In genomic region chr13:112245131-112245530, GRCm38 (mm10) we compare ENCODE assay signal across 28 mouse cellular contexts. TPM values are rescaled to one million over a fixed set of nuclear protein-coding genes. Genes with fewer than 3 reads are reported as not detected.
"Had no signal": no experiment of that assay in that cellular context is flagged by ENCODE, and none has a peak within 500 bp of the region (broad histone marks: within the 10 kb centered on the region; RNA-seq: fewer than 3 reads in every experiment).

No protein-coding gene starts in this region.

- H3K4me2 ChIP-seq: heart, embryonic 12.5 days; hindbrain, embryonic 12.5 days; hindbrain, embryonic 14.5 days; kidney, embryonic 15.5 days; limb, embryonic 12.5 days; liver, embryonic 11.5 days; liver, embryonic 13.5 days; liver, embryonic 15.5 days had no signal

- H3K27ac ChIP-seq: gastrocnemius, adult 2 months; heart, embryonic 10.5 days; hindbrain, embryonic 10.5 days; hindbrain, embryonic 12.5 days; hindbrain, embryonic 14.5 days; kidney, embryonic 15.5 days; kidney, postnatal 0 days; limb, embryonic 10.5 days; limb, embryonic 12.5 days; liver, embryonic 13.5 days; liver, embryonic 15.5 days had no signal

- DNase-seq: gastrocnemius, adult 2 months; gastrocnemius, postnatal 10 days; gastrocnemius, postnatal 25 days; heart, adult 18-20 months; heart, postnatal 10 days; heart, postnatal 4 days; kidney, adult 2 months; kidney, adult 9 months; kidney, postnatal 14 days; kidney, postnatal 36 days; layer of hippocampus, adult 9-11 months; layer of hippocampus, postnatal 36 days; liver; liver, embryonic 13.5 days had no signal

- H3K9me3 ChIP-seq: liver, embryonic 15.5 days had no signal

- H3K9ac ChIP-seq: heart, embryonic 12.5 days; hindbrain, embryonic 12.5 days; hindbrain, embryonic 14.5 days; kidney, embryonic 15.5 days; limb, embryonic 12.5 days; liver, embryonic 13.5 days; liver, embryonic 15.5 days had no signal

- ATAC-seq: hindbrain, embryonic 16.5 days; inflammation-experienced regulatory T-cells, adult 6 months; intestine, postnatal 0 days had no signal

- H3K4me3 ChIP-seq: gastrocnemius, adult 2 months; heart, embryonic 10.5 days; heart, embryonic 12.5 days; hindbrain, embryonic 10.5 days; hindbrain, embryonic 12.5 days; kidney, embryonic 15.5 days; limb, embryonic 10.5 days; limb, embryonic 12.5 days; liver, embryonic 13.5 days; liver, embryonic 15.5 days had no signal

- H3K4me1 ChIP-seq: heart, embryonic 12.5 days; kidney, embryonic 15.5 days; limb, embryonic 12.5 days; liver, embryonic 13.5 days had no signal

- H3K36me3 ChIP-seq: heart, embryonic 12.5 days; hindbrain, embryonic 12.5 days; kidney, embryonic 15.5 days; limb, embryonic 10.5 days; limb, embryonic 12.5 days; liver, embryonic 13.5 days; liver, embryonic 15.5 days had no signal

- H3K27me3 ChIP-seq: heart, embryonic 12.5 days; kidney, embryonic 15.5 days; limb, embryonic 12.5 days; liver, embryonic 13.5 days; liver, embryonic 15.5 days had no signal

RNA-seq across cellular contexts. Expression of gene Ankrd55, which starts 43.1 kb away (rescaled TPM):
- total RNA-seq: gastrocnemius, adult 2 months; gastrocnemius, postnatal 10 days; gastrocnemius, postnatal 25 days; heart, postnatal 4 days had no signal
- polyA plus RNA-seq: heart, embryonic 10.5 days had no signal
